Mouse (Mus musculus) MN1 (cell line): Measurements from ENCODE around the gene Rnf38.

Experiments used
- DNase-seq: peaks from one replicate; pipeline ENCODE4 v3.0.0-alpha.2; 2016; ENCODE audit warnings: low spot score

The Rnf38 gene

DNA sequence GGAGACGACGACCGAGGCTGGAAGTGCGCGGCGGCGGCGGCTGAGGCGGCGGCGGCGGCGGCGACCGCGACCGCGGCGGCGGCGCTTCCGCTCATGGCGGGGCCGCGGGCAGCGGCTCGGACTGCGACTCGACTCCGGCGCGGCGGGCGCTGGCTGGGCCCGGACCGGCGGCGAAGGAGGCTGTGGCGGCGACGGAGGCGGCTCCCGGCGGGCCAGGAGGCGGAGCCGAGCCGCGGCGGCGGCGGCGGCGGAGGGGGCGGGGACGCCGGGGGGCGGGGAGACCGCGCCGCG is at the start of gene Rnf38:
Gene Rnf38 (minus strand): TSS at position 77 of the 291 bp plus-strand sequence.
- DNase-seq, result no peak

DNA sequence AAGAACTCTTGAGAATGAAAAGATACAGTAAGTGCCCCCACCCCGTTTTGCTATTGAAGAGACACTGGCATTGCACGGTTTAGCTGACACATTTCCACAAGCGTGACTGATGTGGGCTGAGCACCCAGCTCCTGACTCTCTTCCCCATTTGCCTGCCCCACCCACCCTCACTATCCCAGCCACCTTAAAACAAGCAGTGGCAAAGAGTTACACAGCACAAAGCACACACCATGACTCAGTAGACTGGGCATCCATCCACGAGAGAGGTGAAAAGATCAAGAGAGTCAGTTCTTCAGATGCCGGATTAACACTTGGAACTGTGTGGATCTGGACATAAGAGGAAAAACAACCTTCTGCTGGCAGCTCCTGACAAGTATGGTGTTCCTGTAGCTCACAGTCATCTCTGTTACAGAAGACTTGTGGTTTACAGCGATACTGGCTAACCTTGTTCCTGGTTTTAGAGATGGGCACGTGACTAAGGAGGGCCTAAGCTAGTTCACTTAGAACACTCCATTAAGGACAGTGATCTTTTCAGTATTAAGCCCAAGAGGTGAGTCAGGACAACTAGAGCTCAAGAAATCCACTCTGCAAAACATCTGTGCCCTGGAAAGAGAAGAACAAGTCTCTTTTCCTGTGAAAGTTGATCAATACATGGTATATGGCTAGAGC is 48.1 kb upstream of the Rnf38 start:
- DNase-seq, result no peak

DNA sequence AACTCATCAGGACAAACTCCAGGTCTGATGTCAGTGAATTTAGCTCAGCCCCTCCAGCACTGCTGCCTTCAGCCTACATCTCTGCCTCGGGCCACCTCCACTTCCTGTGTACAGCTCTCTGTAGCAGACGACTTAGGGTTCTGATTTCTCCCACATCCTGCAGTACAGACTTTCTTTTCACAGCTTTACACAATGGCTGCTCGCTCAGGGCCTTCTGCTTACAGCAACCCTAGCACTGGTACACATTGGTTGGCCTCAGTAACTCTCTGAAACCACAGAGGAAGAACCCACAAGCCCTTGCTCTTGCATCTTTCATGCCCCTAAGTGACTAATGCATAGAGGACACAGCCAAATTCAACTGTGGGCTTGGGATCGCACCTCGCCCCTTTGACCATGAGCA is 37.5 kb upstream of the Rnf38 start:
- no peak for DNase-seq

DNA sequence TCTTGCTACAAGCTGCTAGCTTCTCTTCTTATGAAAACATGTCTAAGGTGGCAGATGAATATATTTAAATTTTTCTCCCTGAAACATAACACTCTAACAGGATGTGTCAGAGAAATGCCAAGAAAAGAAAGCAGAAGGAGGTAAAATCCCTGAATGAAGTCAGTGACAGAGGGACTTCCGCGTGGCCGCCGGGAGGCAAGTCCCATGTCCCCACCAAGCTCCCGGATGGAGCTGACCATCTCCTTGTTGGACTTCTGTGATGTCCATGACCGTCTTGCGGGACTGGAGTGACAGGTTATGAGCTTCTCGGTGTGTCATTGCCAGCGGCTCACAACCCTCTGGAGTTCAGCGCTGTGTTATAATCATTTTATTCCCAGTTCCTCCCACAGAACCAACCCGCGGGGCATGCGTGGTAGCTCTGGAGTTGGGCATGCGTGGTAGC is 35.8 kb upstream of the Rnf38 start:
- no peak for DNase-seq

DNA sequence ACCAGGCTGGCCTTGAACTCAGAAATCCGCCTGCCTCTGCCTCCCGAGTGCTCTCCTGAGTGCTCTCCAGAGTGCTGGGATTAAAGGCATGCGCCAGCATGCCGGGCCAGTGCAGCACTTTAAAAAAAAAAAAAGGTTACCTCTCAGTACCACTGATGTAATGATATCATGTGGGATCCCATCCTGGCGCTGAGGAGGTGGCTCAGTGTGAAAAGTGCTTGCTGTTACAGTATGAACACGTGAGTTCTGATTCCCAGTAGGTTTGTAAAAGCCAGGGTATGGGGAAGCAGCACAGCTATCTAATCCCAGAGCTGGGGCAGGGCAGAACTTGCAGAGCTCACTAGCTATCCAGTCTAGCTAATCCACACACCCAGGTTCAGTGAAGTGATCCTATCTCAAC is 33.8 kb upstream of the Rnf38 start:
- DNase-seq, result no peak

DNA sequence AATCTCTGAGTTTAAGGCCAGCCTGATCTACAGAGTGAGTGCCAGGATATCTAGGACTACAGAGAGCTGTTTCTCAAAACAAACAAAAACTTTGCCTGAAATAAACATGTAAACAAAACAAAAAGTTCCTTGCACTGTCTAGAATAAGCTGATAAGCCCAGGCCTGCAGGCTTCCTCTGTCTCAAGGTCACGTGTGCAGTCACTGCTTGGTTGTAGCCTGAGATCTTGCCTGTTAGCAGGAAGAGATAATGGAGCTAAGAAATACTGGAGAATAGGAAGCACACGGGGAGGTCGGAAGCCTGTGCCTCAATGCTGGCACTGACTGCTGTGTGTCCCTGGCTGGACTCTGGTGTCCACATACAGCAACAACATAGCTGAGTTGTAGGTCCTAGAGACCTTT is 31.9 kb upstream of the Rnf38 start:
- no peak for DNase-seq

DNA sequence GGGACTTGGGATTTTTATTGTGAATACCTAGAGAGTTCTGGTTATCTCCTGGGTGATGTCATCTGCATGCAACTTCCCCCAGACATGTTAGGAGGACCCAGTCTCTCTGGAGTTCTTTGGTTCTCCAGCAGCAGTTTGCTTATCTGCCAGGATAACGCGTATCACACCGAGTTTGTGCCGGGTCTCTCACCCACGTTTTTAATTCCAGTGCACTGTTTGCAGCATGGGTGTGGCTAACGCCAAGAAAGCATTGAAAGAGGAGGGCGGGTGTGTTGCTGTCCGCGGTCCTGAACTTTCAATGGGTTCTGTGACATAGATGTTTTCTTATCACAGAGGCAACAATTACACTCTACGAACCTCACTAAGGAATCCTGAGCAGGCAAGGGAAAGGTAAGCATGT is 26.7 kb upstream of the Rnf38 start:
- DNase-seq, result no peak

DNA sequence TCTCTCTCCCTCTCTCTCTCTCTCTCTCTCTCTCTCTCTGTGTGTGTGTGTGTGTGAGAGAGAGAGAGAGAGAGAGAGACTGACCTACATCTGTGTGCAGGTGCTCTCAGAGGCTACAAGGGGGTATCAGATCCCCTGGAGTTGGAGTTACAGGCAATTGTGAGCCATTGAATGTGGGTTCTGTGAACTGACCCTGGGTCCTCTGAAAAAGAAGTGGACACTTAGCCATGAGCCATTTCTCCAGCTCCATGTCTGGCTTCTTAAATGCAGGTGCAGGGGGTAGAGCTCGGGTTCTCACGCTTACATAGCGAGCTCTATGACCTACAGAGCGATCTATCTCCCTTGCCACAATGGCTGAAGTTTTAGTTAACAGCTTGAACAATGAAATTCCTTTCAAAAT is 25.5 kb upstream of the Rnf38 start:
- no peak for DNase-seq

DNA sequence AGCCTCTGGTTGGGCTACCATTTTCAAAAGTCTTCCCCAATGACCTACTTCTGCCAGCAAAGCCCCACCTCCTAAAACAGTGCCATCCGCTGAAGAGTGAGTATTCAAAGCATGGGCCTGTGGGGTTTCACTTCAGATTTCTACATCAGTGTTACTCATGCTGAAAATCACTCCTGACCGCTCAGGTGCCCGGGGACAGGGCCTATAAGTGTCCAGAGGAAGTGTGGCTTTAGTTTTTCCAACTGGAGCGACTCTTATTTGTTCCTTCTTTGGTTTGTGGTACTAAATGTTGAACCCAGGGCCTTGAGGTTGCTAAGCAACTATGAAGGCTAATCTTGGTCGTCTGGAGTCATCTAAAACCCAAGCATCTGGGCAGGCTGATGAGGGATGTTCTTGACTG is 21.0 kb upstream of the Rnf38 start:
- no peak for DNase-seq

DNA sequence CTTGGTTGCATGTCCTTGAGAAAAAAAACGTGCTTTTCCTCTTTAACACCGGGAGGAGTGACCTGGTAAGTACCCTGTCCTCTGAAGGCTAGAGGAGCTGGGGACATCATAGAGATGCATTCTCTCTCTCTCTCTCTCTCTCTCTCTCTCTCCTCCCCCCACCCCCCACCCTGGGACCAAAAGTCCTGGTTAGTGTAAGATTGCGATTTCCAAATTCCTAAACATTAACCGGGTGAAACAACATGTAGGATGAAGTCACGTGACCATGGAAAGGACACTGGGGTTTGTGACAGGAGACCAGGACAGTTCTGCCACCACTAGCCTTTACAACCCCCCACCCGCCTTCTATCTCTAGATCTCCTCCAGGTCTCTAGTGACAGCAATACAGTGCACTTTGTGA is 19.6 kb upstream of the Rnf38 start:
- no peak for DNase-seq

DNA sequence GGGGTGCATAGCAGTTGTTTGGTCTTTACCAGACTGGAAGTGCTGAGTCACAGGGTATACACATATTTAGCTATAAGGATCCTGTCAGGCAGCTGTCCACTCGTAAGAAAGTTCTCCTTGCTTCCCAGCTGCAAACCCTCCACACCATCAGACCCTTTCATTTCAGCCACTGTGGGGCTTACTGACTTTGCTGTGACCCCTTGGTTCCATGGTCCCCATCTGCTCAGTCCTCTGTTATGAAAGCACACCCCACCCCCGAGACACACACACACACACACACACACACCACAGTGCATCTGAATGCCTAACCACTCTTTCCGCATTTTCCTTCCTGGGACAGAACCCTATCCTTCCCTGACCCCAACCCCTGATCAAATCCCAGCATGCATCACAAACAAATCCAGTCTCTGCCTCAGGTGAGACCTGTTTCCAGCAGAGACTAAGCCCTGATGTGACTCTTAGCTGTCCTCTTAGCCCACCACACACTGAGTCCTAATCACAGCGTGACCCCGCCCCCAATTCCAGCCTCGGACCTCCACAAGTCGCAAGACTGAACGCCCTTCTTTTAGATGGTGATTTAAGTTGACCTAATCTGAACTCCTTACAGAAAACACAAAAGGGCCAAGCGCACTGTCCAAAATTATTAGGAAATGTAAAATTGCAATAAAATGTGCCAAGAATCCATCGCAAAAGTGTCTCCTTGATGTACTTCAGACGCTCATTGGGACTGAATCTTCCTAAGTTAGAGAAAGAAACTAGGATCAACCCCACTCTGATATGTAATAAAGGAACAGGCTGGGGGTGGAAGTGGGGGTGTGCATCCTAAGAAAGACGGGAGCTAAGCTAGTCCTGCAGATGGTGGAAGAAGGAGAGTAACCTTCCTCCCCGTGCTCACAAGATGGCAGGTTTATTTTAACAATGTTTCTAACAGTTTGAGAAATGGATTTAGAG is 18.7 kb upstream of the Rnf38 start:
- DNase-seq, result no peak

DNA sequence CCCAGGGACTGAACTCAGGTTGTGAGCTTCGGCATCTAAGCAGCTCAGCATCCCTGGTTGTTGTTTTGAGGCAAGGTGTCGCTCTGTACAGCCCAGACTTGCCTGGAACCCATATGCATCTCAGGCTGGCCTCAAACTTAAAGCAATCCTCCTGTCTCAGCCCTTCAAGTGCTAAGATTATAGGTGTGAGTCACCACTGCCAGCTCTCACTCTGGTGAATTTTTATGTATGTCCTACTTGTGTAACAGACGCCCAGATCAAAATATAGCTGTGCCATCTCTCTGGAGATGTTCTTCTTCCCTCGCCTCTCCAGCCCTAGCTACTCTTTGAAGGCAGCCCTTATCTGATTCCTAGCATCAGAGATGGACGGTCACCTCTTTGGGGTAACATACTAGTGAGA is 17.9 kb upstream of the Rnf38 start:
- DNase-seq, result no peak

DNA sequence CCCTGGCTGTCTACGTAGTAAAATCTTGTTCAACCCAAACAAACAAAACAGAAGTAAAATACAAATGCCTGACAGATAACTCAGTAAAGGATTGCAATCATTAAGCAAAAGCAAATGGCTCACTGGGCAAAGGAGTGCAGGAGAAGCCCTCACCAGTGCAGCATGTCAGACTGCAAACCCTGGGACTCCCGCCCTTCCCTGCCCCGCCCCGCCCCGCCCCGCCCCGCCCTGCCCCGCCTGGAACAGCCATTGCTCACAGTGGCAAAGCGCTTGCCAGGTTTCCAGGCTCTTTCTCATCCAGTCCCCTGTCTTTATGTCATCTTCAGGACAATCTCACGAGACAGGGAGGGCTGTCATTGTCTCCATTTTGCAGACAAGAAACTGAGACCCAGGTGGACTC is 16.1 kb upstream of the Rnf38 start:
- peak; percentile 56 for DNase-seq

DNA sequence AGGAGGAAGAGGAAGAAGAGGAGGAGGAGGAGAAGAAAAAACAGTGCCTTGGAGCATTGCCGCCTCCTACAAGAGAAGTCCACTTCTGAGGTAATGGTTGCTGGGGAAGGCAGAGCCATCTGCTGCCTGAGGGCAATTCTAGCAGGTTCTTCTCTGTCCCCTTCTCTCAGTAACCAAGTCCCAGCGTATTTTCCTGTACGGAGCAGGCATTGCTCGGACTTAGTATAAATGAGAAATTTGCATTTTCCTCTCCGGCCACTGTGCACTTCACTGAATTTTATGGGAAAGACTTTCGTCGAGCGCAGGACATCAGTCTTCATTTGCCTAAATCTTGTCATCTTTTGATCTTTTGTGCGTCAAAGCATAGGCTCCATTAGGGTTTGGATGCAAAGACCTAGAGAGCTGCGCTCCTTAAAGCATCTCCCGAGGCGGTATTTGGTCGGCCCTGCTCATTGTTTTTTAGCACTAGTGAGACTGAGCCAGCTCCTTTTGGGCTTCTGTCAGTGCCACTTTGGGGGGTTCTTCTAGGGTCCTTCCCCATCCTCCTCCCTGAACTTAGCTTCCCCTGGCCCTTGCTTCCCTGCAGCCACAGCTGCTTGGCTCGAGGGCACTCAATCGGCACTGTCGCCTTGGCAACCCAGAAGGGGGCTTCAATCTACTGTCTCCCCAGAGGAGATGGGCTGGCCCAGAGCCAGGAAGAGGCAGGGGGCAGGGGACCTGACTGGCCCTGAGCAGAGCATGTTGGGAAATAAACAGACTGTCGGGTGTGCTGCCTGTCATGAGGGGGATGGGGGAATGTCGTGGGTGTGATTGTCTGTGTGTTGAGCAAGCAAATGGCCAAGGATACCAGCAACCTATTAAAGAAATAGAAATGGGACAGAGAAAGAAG is 13.7 kb upstream of the Rnf38 start:
- no peak for DNase-seq

DNA sequence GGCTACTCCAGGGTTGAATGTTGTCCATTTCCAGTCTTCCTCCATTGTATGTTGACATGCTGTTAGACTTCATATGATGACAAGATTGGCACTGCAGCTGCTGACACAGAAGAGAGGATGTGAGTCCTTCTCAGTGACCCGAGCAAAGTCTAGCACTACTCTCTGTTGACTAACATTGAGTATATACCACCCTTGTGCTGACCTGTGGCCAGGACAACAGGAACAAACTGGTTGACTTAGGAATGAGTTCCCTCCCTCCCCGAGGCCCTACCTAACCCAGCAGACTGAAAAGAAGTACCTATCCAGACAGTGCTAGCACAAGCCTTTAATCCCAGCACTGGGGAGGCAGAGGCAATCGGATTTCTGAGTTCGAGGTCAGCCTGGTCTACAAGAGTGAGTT is 12.7 kb upstream of the Rnf38 start:
- no peak for DNase-seq

DNA sequence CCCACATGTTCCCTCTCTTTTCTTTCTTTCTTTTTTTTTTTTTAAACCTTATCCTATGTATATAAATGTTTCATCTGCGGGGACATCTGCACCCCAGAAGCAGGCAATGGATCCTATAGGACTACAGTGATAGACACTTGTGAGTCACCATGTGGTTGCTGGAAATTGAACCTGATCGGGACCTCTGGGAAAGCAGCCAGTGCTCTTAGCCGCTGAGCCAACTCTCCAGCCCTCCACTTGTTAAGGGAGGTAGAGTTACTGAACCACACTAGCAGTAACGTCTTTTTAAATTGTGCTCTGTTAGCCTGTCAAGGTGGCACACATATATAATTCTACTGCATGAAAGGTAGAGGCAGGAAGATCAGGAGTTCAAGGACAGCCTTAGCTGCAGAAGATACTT is 8.0 kb upstream of the Rnf38 start:
- no peak for DNase-seq

DNA sequence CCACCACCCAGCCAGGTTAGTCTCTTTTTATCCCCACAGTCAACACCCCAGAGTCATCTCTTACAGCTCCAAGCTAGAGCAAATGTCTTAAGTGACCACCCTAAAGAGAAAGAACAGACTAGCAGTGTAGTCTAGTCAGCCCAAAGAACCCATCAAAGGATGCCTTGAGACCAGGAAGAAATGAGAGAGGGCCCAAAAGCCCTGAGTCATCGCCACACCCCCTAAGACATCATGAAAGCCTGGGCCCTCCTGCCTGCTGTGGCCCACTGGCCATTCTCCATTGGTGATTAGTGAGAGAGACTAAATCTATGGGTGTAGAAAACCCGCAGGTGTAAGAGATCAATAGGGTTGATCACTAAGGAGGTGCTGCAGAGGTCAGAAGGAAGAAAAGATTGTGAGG is 2.4 kb upstream of the Rnf38 start:
- DNase-seq, result no peak

DNA sequence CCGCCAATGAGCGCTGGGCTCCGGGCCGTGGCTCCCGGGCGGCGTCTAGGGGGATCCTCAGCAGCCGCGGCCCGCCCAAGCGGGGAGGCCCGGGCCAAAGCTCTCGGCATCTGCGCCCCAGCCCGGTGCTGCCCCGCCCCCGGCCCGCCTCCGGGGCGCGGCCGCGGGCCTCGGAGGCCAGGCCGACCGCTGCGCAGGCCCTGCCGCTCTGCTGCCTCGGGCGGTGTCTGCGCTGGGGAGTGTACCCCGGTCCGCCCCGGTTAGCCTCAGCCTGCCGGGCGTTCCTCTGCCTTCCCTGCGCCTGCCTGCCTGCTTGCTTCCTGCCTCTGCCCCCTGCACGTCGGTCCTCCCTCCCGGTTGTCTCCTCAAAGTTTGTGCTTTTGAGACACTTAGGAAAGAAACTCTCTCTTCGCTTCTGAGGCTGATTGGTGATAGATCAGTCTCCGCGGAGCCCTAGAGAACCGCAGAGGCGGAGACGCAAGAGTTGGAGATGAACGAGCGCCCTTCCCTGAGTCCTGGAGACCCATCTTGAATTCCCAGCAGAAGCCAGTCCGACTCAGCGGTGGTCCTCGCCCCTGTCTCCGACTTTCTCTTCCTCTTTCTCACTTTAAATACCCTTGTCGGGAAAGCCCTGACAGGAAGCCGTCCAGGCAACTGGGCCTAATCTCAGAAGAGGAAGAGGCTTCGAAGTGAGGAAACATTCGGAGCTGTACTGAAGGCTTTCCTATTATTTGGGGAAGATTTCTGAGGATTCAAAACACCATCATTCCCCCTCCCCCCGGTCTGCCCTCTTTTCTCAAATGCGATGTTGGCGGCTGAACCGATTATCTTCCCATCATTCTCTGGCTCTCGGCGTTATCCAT is 646 bp upstream of the Rnf38 start:
- peak; percentile 90 for DNase-seq

DNA sequence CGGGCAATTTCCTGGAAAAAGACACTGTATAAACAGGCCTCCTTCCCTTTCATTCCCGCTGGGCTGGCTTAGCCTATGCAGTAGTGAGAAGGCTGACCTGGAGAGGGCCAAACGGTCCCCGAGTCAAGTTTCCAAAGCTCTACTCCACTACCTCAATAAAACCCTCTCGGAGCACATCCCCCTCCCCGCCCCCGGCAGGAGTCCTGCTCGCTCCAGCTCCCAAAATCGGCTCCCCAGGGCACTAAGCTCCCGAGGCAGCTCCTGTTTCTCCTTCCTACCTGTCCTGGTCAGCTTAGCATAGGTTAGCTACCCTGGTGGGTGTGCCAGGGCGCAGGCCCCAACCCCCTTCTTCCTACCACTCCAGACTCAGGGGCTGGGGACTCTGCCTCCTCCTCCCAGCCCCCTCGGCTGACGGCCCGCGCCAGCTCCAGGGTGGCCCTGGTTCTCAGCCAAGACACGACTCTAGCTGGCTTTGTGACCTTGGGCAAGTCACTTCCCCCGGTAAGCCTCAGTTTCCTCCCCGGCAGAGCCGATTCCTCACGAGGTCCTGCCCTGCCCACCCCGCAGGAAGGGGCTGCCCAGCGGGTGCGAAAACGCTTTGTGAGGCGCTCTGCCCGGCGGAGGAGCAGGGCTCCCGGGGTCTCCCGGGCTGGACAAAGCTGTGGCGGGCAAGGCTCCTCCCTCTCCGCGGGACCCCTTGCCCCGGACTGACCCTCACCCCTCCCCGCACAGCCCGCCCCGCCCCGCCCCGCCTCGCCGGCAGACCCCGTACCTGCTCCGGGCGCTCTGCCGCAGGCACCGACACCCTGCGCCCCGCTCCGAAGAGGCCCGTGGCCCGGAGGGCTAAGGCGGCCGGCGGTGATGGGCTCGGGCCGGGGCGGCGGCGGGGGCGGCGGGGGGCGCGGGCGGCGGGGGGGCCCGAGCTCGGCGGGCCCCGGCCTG is 547 bp downstream of the Rnf38 start:
- peak; percentile 66 for DNase-seq

DNA sequence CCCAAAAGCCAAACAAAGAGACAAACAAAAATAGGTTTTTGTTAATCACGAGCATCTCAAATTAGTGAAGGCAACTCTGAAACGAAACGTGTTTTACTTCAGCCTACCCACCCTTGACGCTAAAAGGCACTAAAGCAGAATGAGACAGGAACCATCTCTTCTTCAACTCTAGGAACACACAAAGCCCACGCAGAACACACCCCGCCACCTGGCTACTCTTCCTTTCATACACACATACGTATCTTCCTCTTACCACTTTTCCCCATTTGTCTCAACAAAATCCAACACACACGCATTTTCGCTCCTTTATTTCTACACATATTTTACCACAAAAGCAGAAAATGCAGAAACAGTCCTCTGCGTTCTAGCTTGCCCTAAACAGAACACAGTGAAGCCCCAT is 8.5 kb downstream of the Rnf38 start:
- DNase-seq, result no peak

DNA sequence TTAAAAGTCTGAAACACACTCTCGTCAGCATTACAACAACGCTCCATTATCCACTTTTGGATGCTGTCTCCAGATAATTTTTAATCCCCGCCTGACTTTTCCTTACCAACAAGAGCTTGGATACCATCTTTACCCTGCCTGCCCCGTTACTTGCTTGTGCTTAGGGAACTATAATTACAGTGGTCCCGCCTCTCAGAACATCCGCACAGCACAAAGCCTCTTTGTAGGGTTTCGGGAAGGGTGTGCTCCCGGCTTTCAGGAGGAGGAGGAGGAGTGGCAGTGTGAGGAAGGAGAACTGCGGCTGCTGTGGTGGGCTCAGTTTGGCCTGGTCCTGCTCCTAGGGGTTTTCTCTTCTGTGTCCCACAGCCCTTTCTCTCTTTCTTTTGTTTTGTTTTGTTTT is 9.4 kb downstream of the Rnf38 start:
- no peak for DNase-seq
